Comparison of ENCODE assay signal across 15 mouse cellular contexts in the genomic region with DNA sequence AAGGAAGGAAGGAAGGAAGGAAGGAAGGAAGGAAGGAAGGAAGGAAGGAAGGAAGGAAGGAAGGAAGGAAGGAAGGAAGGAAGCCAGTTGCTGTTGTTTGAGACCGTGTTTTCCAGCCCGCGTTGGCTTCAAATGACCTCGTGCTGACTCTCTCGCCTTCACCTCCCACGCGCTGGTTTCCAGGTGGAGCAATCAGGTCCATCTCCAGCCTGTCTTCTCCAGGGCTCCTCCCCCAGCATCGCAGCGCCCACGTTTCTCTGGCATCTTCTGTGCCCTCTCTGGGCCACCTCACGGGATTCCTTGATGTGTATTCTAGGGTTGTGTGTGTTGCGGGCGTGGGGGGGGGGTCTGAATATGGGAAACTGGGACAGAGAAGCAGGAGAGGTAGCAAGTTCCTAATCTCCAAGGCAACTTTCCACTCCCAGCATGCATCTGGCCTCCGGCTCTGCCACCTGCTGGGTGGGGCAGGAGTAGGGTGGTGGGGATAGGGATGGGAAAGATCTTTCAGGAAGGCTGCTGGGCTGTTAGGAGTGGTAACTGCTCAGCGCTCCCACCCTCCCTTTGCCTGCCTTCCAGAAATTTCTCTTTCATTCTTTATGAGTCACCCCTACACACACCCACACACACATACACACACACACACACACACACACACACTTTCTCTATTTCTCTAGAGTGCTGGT. TPM values are rescaled to one million over a fixed set of nuclear protein-coding genes. Genes with fewer than 3 reads are reported as not detected.
DNase-seq lines count a peak whose midpoint lies in the region.
"Had no signal": no experiment of that assay in that cellular context is flagged by ENCODE, and none has a peak within 500 bp of the region (broad histone marks: within the 10 kb centered on the region; RNA-seq: fewer than 3 reads in every experiment).

No protein-coding gene starts in this region.

- H3K4me1 ChIP-seq in limb, embryonic 10.5 days, result peaks cover 28% of the 10 kb centered on the region

- no peaks in the 10 kb centered on the region for H3K36me3 ChIP-seq in limb, embryonic 10.5 days
- H3K36me3 ChIP-seq: G1E; midbrain, embryonic 13.5 days had no signal

- H3K27ac ChIP-seq in limb, embryonic 10.5 days, result 0 out of 2 replicates have a peak overlapping the region, but pooled peaks have one; percentile 36
- H3K27ac ChIP-seq: gastrocnemius, adult 2 months; midbrain, embryonic 13.5 days had no signal

- DNase-seq in ovary, adult 18-20 months (ENCODE audit: low spot score), result peak; percentile 26
- DNase-seq in ovary, postnatal 10 days (ENCODE audit: low spot score), result no peak
- DNase-seq in induced T-regulatory cell, adult 2 months (ENCODE audit: low read depth), result peak; percentile 40
- no peak for DNase-seq in limb, embryonic 10.5 days (ENCODE audit: low spot score)
- DNase-seq in testis, postnatal 14 days (ENCODE audit: low spot score), result peak; percentile 52
- no peak for DNase-seq in cerebellum, adult 18-20 months
- no peak for DNase-seq in cerebellum, postnatal 36 days
- DNase-seq in kidney, postnatal 10 days, result no peak
- DNase-seq: embryo, embryonic 11 days; gastrocnemius, adult 2 months; heart, postnatal 14 days; lung, adult 18-20 months; thymus, adult 2 months had no signal

- WGBS in limb, embryonic 10.5 days, result 79% methylated on average over 15 of the region's 15 CpGs

- no peaks in the 10 kb centered on the region for H3K9me3 ChIP-seq in limb, embryonic 10.5 days (replicated peaks)
- H3K9me3 ChIP-seq: midbrain, embryonic 13.5 days had no signal

- H3K4me3 ChIP-seq in limb, embryonic 10.5 days, result no peak overlapping the region
- H3K4me3 ChIP-seq: gastrocnemius, adult 2 months; midbrain, embryonic 13.5 days had no signal

- 0 out of 2 replicates have a peak, but pooled peaks cover 5% of the 10 kb centered on the region for H3K27me3 ChIP-seq in limb, embryonic 10.5 days (ENCODE audit: low read depth, poor library complexity, severe bottlenecking)
- H3K27me3 ChIP-seq: midbrain, embryonic 13.5 days had no signal

RNA-seq across cellular contexts. Expression of gene Lgals7, which starts 0.7 kb away (rescaled TPM):
- 0.41 and 0.73 TPM in 2 replicates for polyA plus RNA-seq in limb, embryonic 10.5 days (2016; fragmentation: Nextera tagmentation; extraction: Ambion mirVana)

RNA-seq across cellular contexts. Expression of gene Capn12, which starts 18.3 kb away (rescaled TPM):
- polyA plus RNA-seq in limb, embryonic 10.5 days (2016; fragmentation: Nextera tagmentation; extraction: Ambion mirVana), result 0.44 and 0.48 TPM in 2 replicates

RNA-seq across cellular contexts. Expression of gene Lgals4, which starts 29.3 kb away (rescaled TPM):
- 2.7 and 4.1 TPM in 2 replicates for polyA plus RNA-seq in limb, embryonic 10.5 days (2016; fragmentation: Nextera tagmentation; extraction: Ambion mirVana)

RNA-seq across cellular contexts. Expression of gene Ech1, which starts 37.9 kb away (rescaled TPM):
- 69.1 and 90.7 TPM in 2 replicates for polyA plus RNA-seq in limb, embryonic 10.5 days (2016; fragmentation: Nextera tagmentation; extraction: Ambion mirVana)

RNA-seq across cellular contexts. Expression of gene Hnrnpl, which starts 54.6 kb away (rescaled TPM):
- polyA plus RNA-seq in limb, embryonic 10.5 days (2016; fragmentation: Nextera tagmentation; extraction: Ambion mirVana), result 335 and 336 TPM in 2 replicates

Comparison
In these comparisons a context has a peak if more than half of its experiments do, and no peak if none do; other contexts are left out.
1. DNase-seq: peak in ovary, adult 18-20 months (single experiment), induced T-regulatory cell, adult 2 months (single experiment) and testis, postnatal 14 days (single experiment); none in ovary, postnatal 10 days (single experiment), limb, embryonic 10.5 days (single experiment), cerebellum, adult 18-20 months (0 of 2), cerebellum, postnatal 36 days (0 of 2) and kidney, postnatal 10 days (single experiment).